In genomic region chr10:94311511-94312006, GRCm38 (mm10) we compare ENCODE assay signal across 8 mouse cellular contexts. TPM values are rescaled to one million over a fixed set of nuclear protein-coding genes. Genes with fewer than 3 reads are reported as not detected.
DNase-seq lines count a peak whose midpoint lies in the region; ATAC-seq and TF ChIP-seq lines count a peak whose summit lies in the region.

TSS of gene Tmcc3 (plus strand) at chr10:94311949.

- no peaks in the 10 kb centered on the region for H3K9me3 ChIP-seq in midbrain, embryonic 14.5 days (ENCODE audit: control insufficient read depth, low read length)

- 7% methylated on average over 19 of the region's 19 CpGs for WGBS in thymus, adult 2 months
- 1% methylated on average over 19 of the region's 19 CpGs for WGBS in large intestine, adult 2 months
- WGBS in midbrain, embryonic 14.5 days = 2% methylated on average over 19 of the region's 19 CpGs

- H3K4me2 ChIP-seq in midbrain, embryonic 14.5 days (ENCODE audit: low read length) = peak within 1 kb of the TSS; percentile 94

- peak within 1 kb of the TSS; percentile 52 for H3K9ac ChIP-seq in midbrain, embryonic 14.5 days (replicated peaks; ENCODE audit: low read length)

- no peak for TF ChIP-seq POLR2A in thymus, adult 2 months (IDR thresholded peaks at IDR 0.05; ENCODE audit: control insufficient read depth, extremely low read depth, insufficient read depth, low read length, poor library complexity)

- peak within 1 kb of the TSS; percentile 5 for H3K4me3 ChIP-seq in thymus, adult 2 months (ENCODE audit: control insufficient read depth, insufficient read depth, low read length)
- H3K4me3 ChIP-seq in midbrain, embryonic 14.5 days (replicated peaks; ENCODE audit: low read depth, low read length) = peak within 1 kb of the TSS; percentile 43

- peak; percentile 53; the same call in 1 of the 2 replicates for ATAC-seq in cerebellum, adult (ENCODE audit: insufficient number of reproducible peaks, low FRiP score, low TSS enrichment)
- ATAC-seq in midbrain, embryonic 14.5 days (ENCODE audit: low FRiP score, low TSS enrichment) = no peak
- ATAC-seq in megakaryocyte progenitor cell, adult 5-6 weeks (replicated peaks; ENCODE audit: poor library complexity) = no peak

- H3K36me3 ChIP-seq in thymus, adult 2 months (ENCODE audit: control insufficient read depth, insufficient read depth, low read length) = no peaks in the 10 kb centered on the region
- no peaks in the 10 kb centered on the region for H3K36me3 ChIP-seq in midbrain, embryonic 14.5 days (ENCODE audit: control insufficient read depth, insufficient read depth, low read length)

- H3K27ac ChIP-seq in thymus, adult 2 months (ENCODE audit: control insufficient read depth, insufficient read depth, low read length) = no peak within 1 kb of the TSS
- 0 out of 2 replicates have a peak within 1 kb of the TSS, but pooled peaks have one; percentile 20 for H3K27ac ChIP-seq in midbrain, embryonic 14.5 days (replicated peaks; ENCODE audit: low read depth, low read length)

- no peak for DNase-seq in cerebellum, adult 11-12 months
- no peak for DNase-seq in thymus, adult 2 months
- no peak for DNase-seq in thymus, postnatal 36 days
- DNase-seq in heart, adult 8-10 months (ENCODE audit: low spot score) = no peak
- DNase-seq in large intestine, adult 2 months (ENCODE audit: low read depth, low spot score) = no peak
- no peak for DNase-seq in midbrain, embryonic 14.5 days

- 0 out of 2 replicates have a peak, but pooled peaks cover 2% of the 10 kb centered on the region for H3K4me1 ChIP-seq in thymus, adult 2 months (replicated peaks; ENCODE audit: control insufficient read depth, insufficient read depth, low read length)
- peaks cover 14% of the 10 kb centered on the region for H3K4me1 ChIP-seq in midbrain, embryonic 14.5 days (ENCODE audit: control insufficient read depth, insufficient read depth, low read length)

- no peak for TF ChIP-seq CTCF in thymus, adult 2 months (IDR thresholded peaks at IDR 0.05; ENCODE audit: borderline replicate concordance, control insufficient read depth, extremely low read depth, insufficient read depth, low read length, poor library complexity)

- peaks cover 17% of the 10 kb centered on the region for H3K27me3 ChIP-seq in thymus, adult 2 months (ENCODE audit: control insufficient read depth, insufficient read depth, low read length)
- no peaks in the 10 kb centered on the region for H3K27me3 ChIP-seq in midbrain, embryonic 14.5 days (ENCODE audit: control insufficient read depth, insufficient read depth, low read length)

RNA-seq across cellular contexts. Expression of gene Tmcc3, which starts in this region (rescaled TPM):
- polyA plus RNA-seq in thymus, adult 2 months (2012; rRNA removed) = 17.5 and 20.7 TPM in 2 replicates
- total RNA-seq in heart, adult 8-10 months (2022) = 10 to 100 TPM; 28.1 to 32.2 (median 29.6) TPM
- 26.0 and 66.8 TPM in 2 replicates for polyA plus RNA-seq in large intestine, adult 2 months (2012; rRNA removed)
- 9.7 and 11.3 TPM in 2 replicates for polyA plus RNA-seq in midbrain, embryonic 14.5 days (2014; fragmentation: Nextera tagmentation; extraction: Ambion mirVana)
- 0.49 and 1.3 TPM in 2 replicates for total RNA-seq in megakaryocyte progenitor cell, adult 5-6 weeks (2015)
- total RNA-seq in megakaryocyte progenitor cell, adult 5-6 weeks (2017) = 0.78 TPM in 1 of 2 replicates, not detected in the other

Comparison
In these comparisons a context has a peak if more than half of its experiments do, and no peak if none do; other contexts are left out.
1. RNA of gene Tmcc3 (total RNA-seq): 28.1 to 32.2 TPM in heart, adult 8-10 months; 0.49 to 1.3 TPM in megakaryocyte progenitor cell, adult 5-6 weeks; every median in the first group is over 10 times any median in the second.